Mouse (Mus musculus) testis, postnatal 14 days (tissue): ENCODE data around the gene Hif1an.

ENCODE experiments used
- DNase-seq: peaks from one replicate; pipeline ENCODE4 v3.0.0; 2021; ENCODE audit warnings: low spot score

The Hif1an gene

GRCm38 (mm10) chr19:44562652-44563206 lies at the start of gene Hif1an:
Gene Hif1an (plus strand): TSS chr19:44562850.
- peak; percentile 95 for DNase-seq

DNA sequence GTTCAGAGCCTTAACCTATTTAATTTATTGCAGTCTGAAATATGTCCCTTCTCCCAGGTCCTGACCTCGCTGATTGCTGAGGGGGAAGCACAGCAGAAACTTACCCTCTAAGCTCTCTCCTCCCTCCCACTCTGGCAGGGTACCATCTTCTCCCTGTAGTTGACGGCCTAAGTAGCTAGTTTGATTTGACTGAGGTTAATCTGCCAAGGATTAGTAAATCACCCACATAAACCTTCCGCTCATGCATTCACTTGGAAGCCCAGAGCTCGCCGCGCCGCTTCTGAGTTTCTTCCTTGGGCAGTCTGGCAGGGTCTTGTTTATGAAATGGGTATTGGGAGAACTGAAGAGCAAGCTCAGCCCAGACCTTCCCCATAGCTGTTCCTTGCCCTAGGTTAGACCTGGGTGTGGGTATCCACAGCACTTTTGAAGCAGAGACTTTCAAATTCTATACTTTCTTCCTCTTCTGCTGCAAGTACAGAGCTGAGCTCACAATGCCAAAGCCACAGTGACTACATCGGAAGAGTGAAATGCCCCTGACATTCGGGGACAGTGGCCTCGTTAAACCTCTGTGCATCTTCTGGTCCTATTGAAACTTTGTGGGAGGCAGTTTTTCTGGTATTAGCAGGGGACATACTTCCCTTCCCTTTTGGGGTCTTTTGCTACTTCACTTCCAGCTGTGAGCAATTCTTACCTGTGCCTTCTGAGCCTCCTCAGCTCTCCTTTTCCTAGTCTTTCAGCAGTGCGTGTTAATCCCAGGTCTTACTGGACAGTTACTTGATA lies 49.4 kb upstream of the Hif1an start:
- no peak for DNase-seq

DNA sequence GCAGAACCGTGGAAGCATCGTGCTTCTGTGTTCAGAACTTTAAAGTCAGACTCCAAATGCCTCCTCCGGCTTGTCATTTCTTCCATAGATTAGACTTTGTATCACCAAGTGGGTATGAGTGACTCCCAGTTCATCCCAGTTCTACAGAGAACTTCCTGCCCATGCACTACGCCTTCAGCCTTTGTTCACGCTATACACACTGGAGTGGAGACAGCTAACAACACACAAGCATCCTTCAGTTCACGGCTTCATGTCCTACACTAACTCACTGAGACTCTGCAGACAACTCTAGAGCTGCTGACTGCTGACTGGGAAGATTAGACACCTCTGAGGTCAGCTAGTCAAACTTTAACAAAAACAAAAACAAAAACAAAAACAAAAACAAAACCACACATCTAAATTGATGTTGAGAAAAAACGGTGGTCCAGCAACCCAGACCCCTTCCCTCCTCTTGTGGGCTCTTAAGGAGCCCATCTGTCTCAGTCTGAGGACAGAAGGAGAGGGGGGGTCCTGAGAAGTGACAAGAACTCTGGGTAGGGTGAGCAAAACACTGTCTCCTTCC lies 48.6 kb upstream of the Hif1an start:
- no peak for DNase-seq

DNA sequence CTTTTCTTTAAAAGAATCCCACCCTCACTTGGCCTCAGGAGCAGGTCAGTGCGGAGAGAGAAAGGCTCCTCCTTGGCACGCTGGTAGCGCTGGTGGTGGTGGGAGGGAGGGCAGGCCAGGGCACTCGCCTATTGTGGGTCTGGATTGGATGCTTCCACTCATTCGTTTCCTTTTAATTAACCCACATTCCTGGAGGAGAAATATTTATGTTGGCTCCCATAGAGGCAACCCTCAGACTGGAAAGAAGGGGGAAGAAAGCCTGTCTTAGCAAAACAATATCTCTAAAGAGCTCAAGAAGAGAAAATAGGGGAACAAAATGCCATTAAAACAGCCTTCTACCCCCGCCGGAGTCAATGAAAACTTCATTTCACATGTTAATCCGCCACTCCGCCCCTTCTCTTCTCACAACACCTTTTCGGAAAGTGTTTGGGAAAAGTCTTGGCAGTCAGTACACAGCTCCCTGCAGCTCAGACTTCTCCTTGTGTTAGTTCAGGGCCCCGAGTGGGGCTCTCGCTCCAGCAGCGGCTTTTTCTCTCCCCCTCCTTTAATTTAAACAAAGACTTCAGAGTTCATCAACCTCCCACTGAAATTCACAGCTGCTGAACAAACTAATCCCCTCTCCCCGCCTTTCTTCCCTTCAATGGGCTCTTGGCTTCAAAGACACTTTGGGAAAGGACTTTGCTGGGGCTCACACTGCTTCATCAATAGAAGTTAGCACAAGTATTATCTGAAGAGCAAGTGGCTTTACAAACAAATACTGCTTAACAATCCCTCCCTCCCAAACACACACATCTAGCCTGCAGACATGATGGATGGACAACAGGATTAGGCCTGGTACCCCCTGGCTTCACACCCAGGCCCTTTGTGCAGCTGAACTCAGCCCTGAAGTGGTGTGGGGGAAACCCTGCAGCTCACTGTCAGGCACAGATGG lies 47.9 kb upstream of the Hif1an start:
- no peak for DNase-seq

GRCm38 (mm10) chr19:44515769-44516168 lies 46.9 kb upstream of the Hif1an start:
- no peak for DNase-seq

- no peak for DNase-seq
Observed at GRCm38 (mm10) chr19:44517996-44518768, 44.5 kb upstream of the Hif1an start.

DNA sequence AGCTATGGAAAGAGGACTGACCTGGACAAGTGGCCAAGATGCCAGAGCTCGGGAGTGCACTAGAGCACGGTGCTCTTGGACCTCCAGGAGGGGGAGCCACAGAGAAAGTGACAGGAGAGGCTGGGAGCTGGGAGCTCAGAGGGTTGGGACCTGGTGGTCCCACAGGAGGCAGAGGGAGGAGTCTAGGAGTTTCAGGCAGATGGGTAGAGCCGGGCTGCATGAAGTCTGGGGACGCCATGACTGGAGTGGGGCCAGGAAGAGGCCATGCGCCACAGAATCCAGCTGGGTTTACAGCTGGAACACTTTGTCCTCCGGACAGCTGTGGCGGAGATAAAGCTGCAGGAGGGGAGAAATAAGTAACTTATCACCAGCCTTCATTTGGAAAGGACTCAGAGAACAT lies 43.5 kb upstream of the Hif1an start:
- DNase-seq: peak; percentile 60

DNA sequence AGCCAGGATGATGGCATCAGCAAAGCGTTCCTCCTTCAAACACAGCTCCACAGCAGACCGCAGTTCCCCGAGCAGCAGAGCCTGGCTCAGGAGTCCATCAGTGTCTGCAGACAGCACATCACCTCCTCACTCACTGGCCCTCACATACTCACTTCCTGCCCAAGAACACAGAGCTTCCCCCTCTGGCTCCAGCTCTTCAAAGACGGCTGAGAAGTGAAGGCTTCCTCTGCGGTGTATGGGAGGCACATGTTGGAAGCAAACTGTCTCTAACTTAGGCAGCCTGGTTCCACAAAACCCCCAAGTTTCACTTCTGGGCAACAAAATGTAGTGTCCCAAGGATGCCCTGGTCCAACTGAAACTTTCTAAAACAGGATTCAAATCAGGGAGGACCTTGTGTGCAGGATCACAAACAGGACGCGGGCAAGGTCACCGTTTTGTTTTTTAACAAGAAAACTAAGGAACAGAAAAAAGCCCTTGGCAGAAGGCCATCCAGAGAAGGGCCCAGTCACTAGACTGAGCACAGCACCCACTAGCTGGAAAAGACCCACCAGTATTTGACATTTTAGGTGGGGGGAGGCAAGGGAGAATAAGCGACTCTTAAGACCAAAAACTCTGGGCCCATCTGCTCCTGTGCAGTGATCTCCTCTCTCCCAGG lies 37.0 kb upstream of the Hif1an start:
- no peak for DNase-seq

DNA sequence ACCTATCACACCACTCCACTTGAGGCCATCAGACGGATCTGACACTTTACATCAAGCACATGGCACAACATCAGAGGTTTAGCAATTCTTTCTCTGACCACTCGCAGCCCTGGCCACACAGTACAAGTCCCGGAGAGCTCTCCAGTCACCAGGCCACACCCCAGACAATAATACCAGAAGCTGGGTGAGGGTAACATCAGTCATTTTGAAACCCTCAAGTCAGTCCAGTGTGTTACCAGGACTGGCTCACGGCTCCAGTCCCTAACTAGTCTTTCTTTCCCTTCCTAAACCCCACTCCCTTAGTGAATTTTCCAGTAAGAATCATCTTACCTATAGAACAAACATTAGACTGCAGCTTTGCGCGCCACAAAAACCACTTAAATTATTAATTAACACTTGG lies 32.6 kb upstream of the Hif1an start:
- DNase-seq: no peak

- no peak for DNase-seq
Observed at GRCm38 (mm10) chr19:44535376-44535775, 27.3 kb upstream of the Hif1an start.

GRCm38 (mm10) chr19:44537416-44537815 lies 25.2 kb upstream of the Hif1an start:
- DNase-seq: no peak

- no peak for DNase-seq
Observed at GRCm38 (mm10) chr19:44542694-44543178, 19.9 kb upstream of the Hif1an start.

DNA sequence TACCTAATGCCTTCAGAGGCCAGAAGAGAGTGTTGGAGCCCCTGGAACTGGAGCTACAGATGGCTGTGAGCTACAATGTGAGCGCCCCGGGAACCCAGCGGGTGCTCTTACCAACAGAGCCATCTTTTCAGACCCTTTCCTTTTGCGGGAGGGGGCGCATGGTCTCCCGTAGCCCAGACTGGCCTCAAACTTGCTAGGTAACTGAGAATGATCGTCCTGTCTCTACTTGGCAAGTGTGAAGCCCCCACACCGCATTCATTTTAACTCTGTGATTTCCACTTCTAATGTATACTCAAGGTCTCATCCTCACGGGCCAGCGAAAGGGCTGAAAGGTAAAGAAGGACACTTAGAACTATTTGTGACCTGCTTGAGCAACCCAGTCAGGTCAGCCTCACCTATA lies 18.3 kb upstream of the Hif1an start:
- no peak for DNase-seq

GRCm38 (mm10) chr19:44544775-44545174 lies 17.9 kb upstream of the Hif1an start:
- DNase-seq: peak; percentile 59

- peak; percentile 51 for DNase-seq
Observed at GRCm38 (mm10) chr19:44545321-44546041, 17.2 kb upstream of the Hif1an start, which contains the start of gene Sec31b. Gene Sec31b (minus strand): TSS chr19:44545864.

- DNase-seq: no peak
Observed at GRCm38 (mm10) chr19:44552731-44553130, 9.9 kb upstream of the Hif1an start, which contains the start of gene Gm20538. Gene Gm20538 (minus strand): TSS chr19:44552831.

- no peak for DNase-seq
Observed at GRCm38 (mm10) chr19:44553286-44553685, 9.4 kb upstream of the Hif1an start.

DNA sequence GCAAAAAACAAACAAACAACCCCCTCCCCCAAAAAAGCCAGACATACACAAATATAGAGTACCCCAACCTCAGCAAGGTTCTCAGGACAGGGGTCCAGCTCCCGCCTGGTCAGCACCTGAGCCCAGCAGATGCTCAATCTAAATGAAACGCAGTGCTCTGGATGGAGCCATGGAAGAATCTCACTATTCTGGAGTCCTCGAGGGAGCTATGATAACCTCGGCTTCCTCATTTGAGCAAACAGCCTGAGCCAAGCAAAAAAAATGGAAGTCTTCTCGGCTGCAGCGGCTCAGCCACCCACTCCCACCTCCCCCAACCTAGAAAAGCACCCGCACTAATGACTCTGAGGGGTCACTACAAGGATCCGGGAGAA lies 8.2 kb upstream of the Hif1an start:
- DNase-seq: no peak

DNA sequence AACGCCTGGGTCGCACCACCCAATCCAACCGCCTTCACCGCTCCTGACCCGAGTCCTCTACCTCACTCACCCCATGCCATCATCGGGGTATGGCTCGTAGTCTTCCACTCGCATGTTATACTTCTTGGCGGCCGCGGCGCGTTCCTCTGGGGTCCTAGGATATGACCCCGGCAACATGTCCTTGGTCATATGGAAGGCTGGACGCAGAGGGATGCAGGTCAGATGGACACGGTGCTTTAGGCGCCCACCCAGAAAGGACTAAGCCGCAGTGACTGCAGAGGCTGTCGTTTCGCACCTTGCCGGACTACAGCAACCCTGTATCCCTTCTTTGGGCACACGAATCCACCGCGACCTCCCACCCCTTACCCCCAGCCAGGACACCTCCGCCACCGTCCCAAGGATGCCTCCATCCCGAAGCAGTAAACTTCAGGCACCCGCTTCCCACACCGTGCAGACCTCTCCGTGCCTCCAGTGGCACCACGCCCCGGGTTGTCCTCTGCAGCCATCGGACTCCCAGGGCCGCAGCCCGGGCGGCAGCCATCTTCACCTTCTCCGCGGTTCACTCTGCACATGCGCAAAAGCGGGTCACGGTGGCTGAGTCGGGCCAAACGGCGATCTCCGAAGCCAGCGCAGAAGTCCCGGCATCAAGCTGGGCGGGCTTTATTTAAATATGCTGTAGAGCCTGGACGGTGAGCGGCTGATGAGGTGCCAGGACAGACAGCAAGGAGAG lies 7.6 kb upstream of the Hif1an start, which contains the start of gene Ndufb8:
Ndufb8 (minus strand) TSS at position 580 of the 730 bp plus-strand sequence.
- peak; percentile 94 for DNase-seq
